Mouse (Mus musculus): ENCODE data around the gene Arhgef10l. TPM values are rescaled to one million over a fixed set of nuclear protein-coding genes. Genes with fewer than 3 reads are reported as not detected.

Arhgef10l gene
- polyA plus RNA-seq, 1 experiment from 2014 or later: 15.0 TPM

DNA sequence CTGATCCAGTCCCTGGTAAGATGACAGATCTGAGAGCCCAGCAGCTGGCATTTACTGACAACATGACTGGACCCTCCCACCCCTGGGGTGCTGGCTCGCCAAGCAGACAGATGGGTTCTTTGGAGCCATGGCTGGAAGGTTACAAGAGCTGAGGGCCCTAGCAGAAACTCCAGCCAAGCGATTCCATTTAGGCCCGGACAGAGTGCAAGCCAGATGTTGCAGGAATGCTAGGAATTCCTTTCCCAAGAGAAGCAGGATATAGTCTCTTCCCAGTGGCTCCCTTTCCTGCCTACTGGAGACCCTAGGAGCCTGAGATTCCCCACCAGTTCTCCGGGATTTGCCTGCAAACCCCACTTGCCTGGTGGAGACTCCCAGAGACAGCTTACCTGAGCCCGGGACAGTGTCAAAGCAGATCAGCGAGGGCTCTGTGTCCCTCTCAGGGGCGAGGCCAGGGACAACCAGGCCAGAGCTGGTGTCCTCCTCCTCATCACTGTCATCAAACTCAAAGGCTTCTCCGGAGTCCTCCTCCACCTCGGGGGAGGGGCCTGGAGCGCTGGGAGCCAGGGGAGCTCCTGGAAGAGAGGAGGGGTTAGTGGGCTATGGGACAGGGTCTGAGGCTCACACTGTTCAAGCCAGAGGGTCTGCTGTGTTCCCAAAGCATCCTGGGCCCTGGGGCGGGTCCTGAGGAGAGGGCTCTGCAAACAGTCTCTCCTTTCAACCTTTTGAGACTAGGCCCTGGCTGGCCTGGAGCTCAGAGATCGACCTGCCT is 54.8 kb downstream of the Arhgef10l start:
- H3K9me3 ChIP-seq (replicated peaks; ENCODE audit: control insufficient read depth, low read length): no peaks in the 10 kb centered on the region
- no peak overlapping the region for H3K4me3 ChIP-seq (ENCODE audit: low read depth, low read length)
- no peak for ATAC-seq
- H3K27me3 ChIP-seq (replicated peaks; ENCODE audit: control insufficient read depth, insufficient read depth, low read length): no peaks in the 10 kb centered on the region
- H3K36me3 ChIP-seq (ENCODE audit: control insufficient read depth, insufficient read depth, low read length): peaks cover 65% of the 10 kb centered on the region
- H3K4me1 ChIP-seq (ENCODE audit: control insufficient read depth, insufficient read depth, low read length): no peaks in the 10 kb centered on the region
- no peak for DNase-seq (ENCODE audit: low spot score)
- WGBS: 42% methylated on average over 12 of the region's 12 CpGs
- no peak overlapping the region; the same call in 1 of the 2 replicates for H3K27ac ChIP-seq (ENCODE audit: low read depth, low read length)
- no peak overlapping the region for H3K4me2 ChIP-seq (ENCODE audit: low read length)
- H3K9ac ChIP-seq (ENCODE audit: low read length): no peak overlapping the region

DNA sequence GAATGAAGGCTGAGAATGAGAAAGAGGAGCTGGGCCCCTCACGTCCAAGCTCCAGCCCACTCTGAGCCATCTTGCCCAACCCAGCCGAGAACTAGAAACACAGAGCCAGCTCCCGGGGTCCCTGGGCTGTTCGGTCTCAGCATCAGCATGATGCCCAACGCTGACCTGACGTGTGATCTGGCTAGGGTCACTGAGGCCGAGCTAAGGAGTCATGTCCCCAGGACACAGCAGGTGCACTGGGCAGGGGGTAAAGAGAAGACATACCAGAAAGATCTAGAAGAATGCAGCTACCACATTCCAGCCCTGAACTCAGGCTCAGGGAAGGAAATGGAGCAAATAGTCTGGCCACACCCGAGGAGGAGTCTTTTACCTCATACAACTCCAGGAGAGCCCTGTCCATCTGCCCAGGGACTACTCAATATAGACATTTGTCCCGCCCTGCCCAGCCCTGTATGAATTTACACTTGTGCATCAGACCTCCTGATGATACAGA is 57.5 kb downstream of the Arhgef10l start:
- no peaks in the 10 kb centered on the region for H3K9me3 ChIP-seq (replicated peaks; ENCODE audit: control insufficient read depth, low read length)
- no peak overlapping the region for H3K27ac ChIP-seq (ENCODE audit: low read depth, low read length)
- H3K4me1 ChIP-seq (ENCODE audit: control insufficient read depth, insufficient read depth, low read length): no peaks in the 10 kb centered on the region
- H3K27me3 ChIP-seq (replicated peaks; ENCODE audit: control insufficient read depth, insufficient read depth, low read length): no peaks in the 10 kb centered on the region
- WGBS: 84% methylated on average over 9 of the region's 9 CpGs
- H3K4me3 ChIP-seq (ENCODE audit: low read depth, low read length): no peak overlapping the region
- no peak for ATAC-seq
- no peak overlapping the region for H3K4me2 ChIP-seq (ENCODE audit: low read length)
- peaks cover 55% of the 10 kb centered on the region for H3K36me3 ChIP-seq (ENCODE audit: control insufficient read depth, insufficient read depth, low read length)
- no peak for DNase-seq (ENCODE audit: low spot score)
- no peak overlapping the region for H3K9ac ChIP-seq (ENCODE audit: low read length)

DNA sequence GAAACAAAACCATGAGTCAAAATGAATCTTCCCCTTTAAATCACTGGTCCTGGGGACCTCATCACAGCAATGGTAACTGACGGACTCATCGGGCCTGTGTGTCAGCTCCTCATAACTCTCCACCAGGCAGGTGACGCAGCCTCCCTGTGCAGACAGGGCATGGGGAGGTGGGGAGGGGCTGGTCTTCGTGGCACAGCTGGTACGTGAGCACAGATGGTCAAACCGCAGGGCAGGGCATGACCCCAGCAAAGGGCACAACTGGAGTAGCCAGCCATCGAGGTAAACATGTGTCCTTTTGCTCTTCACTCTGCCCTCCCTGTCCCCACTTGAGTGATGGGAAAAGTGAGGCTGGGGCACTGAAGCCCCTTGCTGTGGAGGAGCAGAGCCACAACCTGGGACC is 59.0 kb downstream of the Arhgef10l start:
- Histone ChIP-seq H3K9ac (ENCODE audit: low read length) (no peak overlapping the region), H3K9me3 (replicated peaks; ENCODE audit: control insufficient read depth, low read length) (no peaks in the 10 kb centered on the region), H3K36me3 (ENCODE audit: control insufficient read depth, insufficient read depth, low read length) (peaks cover 57% of the 10 kb centered on the region), H3K4me1 (ENCODE audit: control insufficient read depth, insufficient read depth, low read length) (no peaks in the 10 kb centered on the region), H3K27ac (ENCODE audit: low read depth, low read length) (no peak overlapping the region; the same call in 1 of the 2 replicates), H3K4me3 (ENCODE audit: low read depth, low read length) (no peak overlapping the region), H3K27me3 (replicated peaks; ENCODE audit: control insufficient read depth, insufficient read depth, low read length) (no peaks in the 10 kb centered on the region), H3K4me2 (ENCODE audit: low read length) (no peak overlapping the region)
- no peak for ATAC-seq
- no peak for DNase-seq (ENCODE audit: low spot score)
- WGBS: 90% methylated on average over 7 of the region's 7 CpGs

DNA sequence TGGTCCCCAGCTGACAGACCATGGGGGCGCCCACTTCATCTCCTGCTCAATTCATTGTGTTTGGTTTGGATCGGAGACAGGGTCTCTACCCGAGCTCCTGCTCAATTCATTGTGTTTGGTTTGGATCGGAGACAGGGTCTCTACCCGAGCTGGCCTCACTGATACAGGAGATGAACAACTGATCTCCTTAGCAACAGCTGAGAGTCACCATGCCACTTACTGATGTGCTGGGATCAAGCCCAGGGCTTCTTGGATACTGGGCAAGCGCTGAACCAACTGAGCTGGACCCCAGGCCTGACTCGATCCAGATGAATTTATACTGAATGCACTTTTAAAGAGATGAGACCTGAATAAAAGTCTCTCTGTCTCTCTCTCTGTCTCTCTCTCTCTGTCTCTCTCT is 59.6 kb downstream of the Arhgef10l start:
- WGBS: 64% methylated on average over 7 of the region's 7 CpGs
- H3K27ac ChIP-seq (ENCODE audit: low read depth, low read length): no peak overlapping the region

DNA sequence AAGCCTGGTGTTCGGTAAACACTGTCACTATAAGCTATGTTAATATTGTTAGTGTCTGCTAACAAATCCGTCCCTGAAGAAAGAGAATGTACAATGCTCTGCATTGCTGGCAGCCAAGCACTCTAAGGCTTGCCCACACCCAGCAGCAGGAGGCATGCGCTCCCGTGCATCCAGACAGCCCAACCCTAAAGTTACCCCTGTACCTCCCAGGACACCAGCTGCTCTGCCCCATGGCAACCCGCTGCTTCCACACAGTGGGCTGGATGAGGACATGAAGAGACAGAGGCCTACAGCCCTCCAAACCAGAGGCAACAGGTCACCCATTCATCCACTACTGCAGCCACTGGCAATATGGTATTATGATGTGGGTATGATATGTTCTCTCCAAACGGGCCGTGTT is 60.0 kb downstream of the Arhgef10l start:
- WGBS: 81% methylated on average over 7 of the region's 7 CpGs
- Histone ChIP-seq H3K36me3 (ENCODE audit: control insufficient read depth, insufficient read depth, low read length) (peaks cover 50% of the 10 kb centered on the region), H3K4me2 (ENCODE audit: low read length) (no peak overlapping the region), H3K27ac (ENCODE audit: low read depth, low read length) (peak overlapping the region; percentile 39; the same call in 1 of the 2 replicates), H3K9ac (ENCODE audit: low read length) (no peak overlapping the region), H3K9me3 (replicated peaks; ENCODE audit: control insufficient read depth, low read length) (no peaks in the 10 kb centered on the region), H3K4me1 (ENCODE audit: control insufficient read depth, insufficient read depth, low read length) (no peaks in the 10 kb centered on the region), H3K27me3 (replicated peaks; ENCODE audit: control insufficient read depth, insufficient read depth, low read length) (no peaks in the 10 kb centered on the region), H3K4me3 (ENCODE audit: low read depth, low read length) (no peak overlapping the region)
- 0 out of 2 replicates have a peak, but pooled peaks have one; percentile 14 for ATAC-seq
- no peak for DNase-seq (ENCODE audit: low spot score)

More for the DNA sequence above, 59.6 kb downstream of the Arhgef10l start:
- DNase-seq (ENCODE audit: low spot score) (no peak), ATAC-seq (0 out of 2 replicates have a peak, but pooled peaks have one; percentile 3)
- H3K9ac ChIP-seq (ENCODE audit: low read length): no peak overlapping the region
- peaks cover 54% of the 10 kb centered on the region for H3K36me3 ChIP-seq (ENCODE audit: control insufficient read depth, insufficient read depth, low read length)
- no peaks in the 10 kb centered on the region for H3K27me3 ChIP-seq (replicated peaks; ENCODE audit: control insufficient read depth, insufficient read depth, low read length)
- H3K9me3 ChIP-seq (replicated peaks; ENCODE audit: control insufficient read depth, low read length): no peaks in the 10 kb centered on the region
- no peak overlapping the region for H3K4me2 ChIP-seq (ENCODE audit: low read length)
- H3K4me3 ChIP-seq (ENCODE audit: low read depth, low read length): no peak overlapping the region
- H3K4me1 ChIP-seq (ENCODE audit: control insufficient read depth, insufficient read depth, low read length): no peaks in the 10 kb centered on the region

DNA sequence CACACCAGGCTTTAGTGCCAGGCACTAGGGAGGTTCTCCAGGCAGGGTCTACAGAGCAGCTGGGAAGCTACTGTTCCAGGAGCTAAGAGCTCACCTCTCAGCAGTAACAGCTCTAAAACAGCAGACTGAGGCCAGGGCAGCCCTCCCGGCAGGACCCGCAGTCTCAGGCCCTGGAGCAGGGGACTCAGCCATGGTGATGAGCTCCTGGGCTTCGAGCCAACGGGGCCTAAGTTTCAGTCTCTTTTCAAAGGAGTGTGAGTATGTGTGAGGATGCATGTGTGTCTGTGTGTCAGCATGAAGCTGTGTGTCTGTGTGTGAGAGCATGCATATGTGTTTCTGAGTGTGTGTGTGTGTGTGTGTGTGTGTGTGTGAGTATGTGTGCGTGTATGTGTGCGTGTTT is 60.6 kb downstream of the Arhgef10l start:
- no peak; the same call in 1 of the 2 replicates for ATAC-seq
- peaks cover 45% of the 10 kb centered on the region for H3K36me3 ChIP-seq (ENCODE audit: control insufficient read depth, insufficient read depth, low read length)

DNA sequence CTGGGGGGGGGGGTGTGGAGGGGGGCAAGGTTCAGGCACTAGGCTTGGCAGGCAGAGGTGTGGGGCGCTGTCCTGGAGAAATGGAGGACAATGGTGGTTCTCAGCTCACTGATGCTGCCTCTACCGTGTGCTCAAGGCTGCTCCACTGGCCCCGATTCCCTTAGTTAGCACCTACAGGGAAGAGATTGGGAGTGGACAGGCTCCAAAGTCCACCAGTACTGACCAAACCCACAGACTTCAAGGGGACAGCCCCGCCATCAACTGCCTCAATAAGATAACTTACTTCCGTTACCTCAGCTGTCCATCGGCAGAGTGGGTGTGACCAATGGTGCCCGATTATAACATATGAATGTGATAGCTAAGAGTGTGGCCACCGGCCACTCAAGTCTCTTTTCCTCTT is 61.3 kb downstream of the Arhgef10l start:
- DNase-seq (ENCODE audit: low spot score): no peak
- H3K4me3 ChIP-seq (ENCODE audit: low read depth, low read length): no peak overlapping the region
- H3K27ac ChIP-seq (ENCODE audit: low read depth, low read length): no peak overlapping the region
- no peak for ATAC-seq
- H3K9me3 ChIP-seq (replicated peaks; ENCODE audit: control insufficient read depth, low read length): no peaks in the 10 kb centered on the region
- H3K27me3 ChIP-seq (replicated peaks; ENCODE audit: control insufficient read depth, insufficient read depth, low read length): no peaks in the 10 kb centered on the region
- no peaks in the 10 kb centered on the region for H3K4me1 ChIP-seq (ENCODE audit: control insufficient read depth, insufficient read depth, low read length)
- peaks cover 38% of the 10 kb centered on the region for H3K36me3 ChIP-seq (ENCODE audit: control insufficient read depth, insufficient read depth, low read length)
- no peak overlapping the region for H3K9ac ChIP-seq (ENCODE audit: low read length)
- WGBS: 96% methylated on average over 8 of the region's 8 CpGs
- H3K4me2 ChIP-seq (ENCODE audit: low read length): no peak overlapping the region

More for the DNA sequence above, 60.6 kb downstream of the Arhgef10l start:
- Histone ChIP-seq H3K27me3 (replicated peaks; ENCODE audit: control insufficient read depth, insufficient read depth, low read length) (no peaks in the 10 kb centered on the region), H3K4me1 (ENCODE audit: control insufficient read depth, insufficient read depth, low read length) (no peaks in the 10 kb centered on the region), H3K9me3 (replicated peaks; ENCODE audit: control insufficient read depth, low read length) (no peaks in the 10 kb centered on the region), H3K9ac (ENCODE audit: low read length) (no peak overlapping the region), H3K4me2 (ENCODE audit: low read length) (no peak overlapping the region), H3K27ac (ENCODE audit: low read depth, low read length) (peak overlapping the region; percentile 39; the same call in 1 of the 2 replicates), H3K4me3 (ENCODE audit: low read depth, low read length) (no peak overlapping the region)
- WGBS: 71% methylated on average over 6 of the region's 6 CpGs
- peak; percentile 60 for DNase-seq (ENCODE audit: low spot score)

DNA sequence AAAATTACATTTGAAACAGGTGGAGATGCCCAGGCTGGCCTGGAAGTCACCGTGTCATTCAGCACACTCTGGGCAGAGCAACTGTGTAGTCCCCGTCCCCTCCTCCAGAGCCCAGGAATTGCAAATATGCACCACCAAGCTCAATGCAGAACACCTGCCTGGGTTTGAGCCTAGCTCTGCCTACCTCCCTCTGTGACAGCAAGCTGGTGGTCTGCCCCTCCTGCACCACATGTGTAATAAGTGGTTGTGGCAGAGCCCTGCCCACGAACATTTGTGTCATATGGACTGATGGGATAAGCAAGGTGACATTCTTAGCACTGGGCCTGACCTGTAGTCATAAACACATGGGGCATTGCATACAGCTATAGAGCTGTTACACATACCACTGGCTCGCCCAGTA is 63.8 kb downstream of the Arhgef10l start:
- no peak overlapping the region for H3K27ac ChIP-seq (ENCODE audit: low read depth, low read length)
- H3K27me3 ChIP-seq (replicated peaks; ENCODE audit: control insufficient read depth, insufficient read depth, low read length): no peaks in the 10 kb centered on the region
- no peaks in the 10 kb centered on the region for H3K4me1 ChIP-seq (ENCODE audit: control insufficient read depth, insufficient read depth, low read length)
- H3K4me3 ChIP-seq (ENCODE audit: low read depth, low read length): no peak overlapping the region
- DNase-seq (ENCODE audit: low spot score) (no peak), ATAC-seq (no peak)
- no peak overlapping the region for H3K9ac ChIP-seq (ENCODE audit: low read length)
- no peaks in the 10 kb centered on the region for H3K9me3 ChIP-seq (replicated peaks; ENCODE audit: control insufficient read depth, low read length)
- peaks cover 25% of the 10 kb centered on the region for H3K36me3 ChIP-seq (ENCODE audit: control insufficient read depth, insufficient read depth, low read length)
- WGBS: 82% methylated on average over 4 of the region's 4 CpGs
- H3K4me2 ChIP-seq (ENCODE audit: low read length): no peak overlapping the region

DNA sequence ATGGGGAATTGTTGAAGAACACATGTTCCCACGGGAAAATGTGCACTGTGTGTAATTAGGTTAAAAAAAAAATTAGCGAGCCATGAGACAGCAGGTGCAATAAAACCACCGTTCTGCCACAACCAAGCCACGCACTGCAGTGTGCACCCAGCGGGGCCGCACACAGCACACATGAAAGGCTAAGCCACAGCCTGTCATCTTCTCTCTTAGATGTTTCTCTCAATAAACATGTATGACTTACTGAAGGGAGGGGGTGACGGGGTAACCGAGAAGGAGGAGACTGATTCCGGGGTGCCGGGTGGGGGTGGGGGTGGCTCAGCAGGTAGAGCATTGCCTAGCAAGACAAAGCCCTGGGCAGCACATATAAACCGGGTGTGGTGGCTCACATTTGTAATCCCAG is 64.7 kb downstream of the Arhgef10l start:
- no peak overlapping the region for H3K4me2 ChIP-seq (ENCODE audit: low read length)
- no peaks in the 10 kb centered on the region for H3K27me3 ChIP-seq (replicated peaks; ENCODE audit: control insufficient read depth, insufficient read depth, low read length)
- 0 out of 2 replicates have a peak, but pooled peaks cover 3% of the 10 kb centered on the region for H3K9me3 ChIP-seq (replicated peaks; ENCODE audit: control insufficient read depth, low read length)
- H3K9ac ChIP-seq (ENCODE audit: low read length): no peak overlapping the region
- H3K36me3 ChIP-seq (ENCODE audit: control insufficient read depth, insufficient read depth, low read length): peaks cover 22% of the 10 kb centered on the region
- 68% methylated on average over 11 of the region's 11 CpGs for WGBS
- no peak for DNase-seq (ENCODE audit: low spot score)
- H3K27ac ChIP-seq (ENCODE audit: low read depth, low read length): no peak overlapping the region
- H3K4me3 ChIP-seq (ENCODE audit: low read depth, low read length): no peak overlapping the region
- no peaks in the 10 kb centered on the region for H3K4me1 ChIP-seq (ENCODE audit: control insufficient read depth, insufficient read depth, low read length)
- no peak for ATAC-seq
